Comparison of ENCODE assay signal across 9 mouse cellular contexts in the genomic region with DNA sequence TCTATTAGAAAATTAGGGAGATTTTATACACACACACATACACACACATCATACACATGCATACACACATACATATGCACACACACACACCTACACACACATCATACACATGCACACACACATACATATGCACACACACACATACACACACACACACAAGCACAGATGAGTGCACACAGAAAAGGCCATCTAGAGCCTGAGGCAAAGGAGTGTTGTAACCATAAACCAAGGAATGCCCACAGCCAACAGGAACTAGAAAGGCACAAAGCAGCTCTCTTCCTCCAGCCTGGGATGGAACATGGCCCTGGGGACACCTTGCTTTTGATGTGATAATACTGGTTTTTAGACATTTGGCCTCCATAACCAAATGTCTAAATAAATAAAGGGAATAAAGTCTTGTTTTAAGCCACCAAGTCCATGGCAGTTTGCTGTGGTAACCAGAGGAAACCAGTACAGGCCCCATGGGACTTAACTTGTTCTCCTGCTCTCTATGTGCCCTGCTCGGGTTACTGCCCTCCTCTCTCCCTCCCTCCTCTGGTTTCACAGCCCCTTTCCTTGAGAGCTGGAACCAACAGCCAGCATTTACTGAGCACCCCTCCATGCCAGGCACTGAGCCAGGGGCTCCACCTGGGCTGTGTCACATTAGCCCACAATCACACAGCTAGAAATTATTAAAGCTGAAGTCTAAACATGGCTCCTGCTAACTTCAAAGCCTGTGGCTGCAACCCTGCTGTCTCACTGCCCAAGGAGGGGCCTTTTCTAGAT. TPM values are rescaled to one million over a fixed set of nuclear protein-coding genes. Genes with fewer than 3 reads are reported as not detected.
DNase-seq lines count a peak whose midpoint lies in the region; ATAC-seq and TF ChIP-seq lines count a peak whose summit lies in the region.
"Had no signal": no experiment of that assay in that cellular context is flagged by ENCODE, and none has a peak within 500 bp of the region (broad histone marks: within the 10 kb centered on the region; RNA-seq: fewer than 3 reads in every experiment).

No protein-coding gene starts in this region.

- H3K27me3 ChIP-seq in forebrain, postnatal 0 days (ENCODE audit: insufficient read depth, low read length): no peaks in the 10 kb centered on the region
- H3K27me3 ChIP-seq in intestine, embryonic 16.5 days (replicated peaks; ENCODE audit: control insufficient read depth, insufficient read depth, low read length): no peaks in the 10 kb centered on the region
- H3K27me3 ChIP-seq: Patski had no signal

- no peaks in the 10 kb centered on the region for H3K4me1 ChIP-seq in forebrain, postnatal 0 days (ENCODE audit: insufficient read depth)
- peaks cover 22% of the 10 kb centered on the region for H3K4me1 ChIP-seq in intestine, embryonic 16.5 days (ENCODE audit: control insufficient read depth, insufficient read depth, low read length)

- no peak overlapping the region for H3K4me2 ChIP-seq in forebrain, postnatal 0 days (ENCODE audit: low read depth)
- no peak overlapping the region for H3K4me2 ChIP-seq in intestine, embryonic 16.5 days (ENCODE audit: low read depth, low read length)

- WGBS in forebrain, postnatal 0 days: 26% methylated on average over 1 of the region's 1 CpGs
- 32% methylated on average over 1 of the region's 1 CpGs for WGBS in intestine, embryonic 16.5 days

- no peak overlapping the region for H3K9ac ChIP-seq in forebrain, postnatal 0 days
- no peak overlapping the region for H3K9ac ChIP-seq in intestine, embryonic 16.5 days (ENCODE audit: low read depth, low read length)

- no peaks in the 10 kb centered on the region for H3K36me3 ChIP-seq in forebrain, postnatal 0 days (ENCODE audit: insufficient read depth)
- no peaks in the 10 kb centered on the region for H3K36me3 ChIP-seq in intestine, embryonic 16.5 days (ENCODE audit: control insufficient read depth, insufficient read depth, low read length)

- no peak for TF ChIP-seq CTCF in forebrain, postnatal 0 days (IDR thresholded peaks at IDR 0.05; ENCODE audit: low read depth)

- intact Hi-C loops in heart, postnatal 36 days (cut with DNase I): no loop called here

- no peak overlapping the region for H3K4me3 ChIP-seq in forebrain, postnatal 0 days (ENCODE audit: low read depth, low read length)
- no peak overlapping the region for H3K4me3 ChIP-seq in intestine, embryonic 16.5 days (ENCODE audit: low read length)

- peak; percentile 93 for DNase-seq in heart, adult 11 months
- no peak for DNase-seq in heart, postnatal 36 days
- peak; percentile 60 for DNase-seq in Muller cell, postnatal 12 days (ENCODE audit: inconsistent ontology term)
- peak; percentile 21 for DNase-seq in forebrain, postnatal 0 days
- DNase-seq in lung, postnatal 36 days: peak; percentile 56
- no peak for DNase-seq in layer of hippocampus, postnatal 14 days (ENCODE audit: low spot score in 2 of 2)
- no peak for DNase-seq in ovary, postnatal 36 days (ENCODE audit: low spot score)

- peak; percentile 20; the same call in 1 of the 2 replicates for ATAC-seq in forebrain, postnatal 0 days
- ATAC-seq in intestine, embryonic 16.5 days: peak; percentile 57; the same call in 1 of the 2 replicates
- ATAC-seq: Patski had no signal

- no peaks in the 10 kb centered on the region for H3K9me3 ChIP-seq in forebrain, postnatal 0 days (ENCODE audit: low read length)
- H3K9me3 ChIP-seq in intestine, embryonic 16.5 days (ENCODE audit: control insufficient read depth, low read length): no peaks in the 10 kb centered on the region

- H3K27ac ChIP-seq in forebrain, postnatal 0 days (ENCODE audit: low read depth, low read length): no peak overlapping the region
- peak overlapping the region; percentile 39; the same call in 1 of the 2 replicates for H3K27ac ChIP-seq in intestine, embryonic 16.5 days (ENCODE audit: low read length)

RNA-seq across cellular contexts. Expression of a gene that starts 46.3 kb away (rescaled TPM):
- total RNA-seq in heart, postnatal 36 days (2021): 100 to 1,000 TPM; 445 to 446 TPM
- 166 and 195 TPM in 2 replicates for total RNA-seq in forebrain, postnatal 0 days (2014; rRNA removed)
- polyA plus RNA-seq in forebrain, postnatal 0 days (2015; fragmentation: Nextera tagmentation; extraction: Ambion mirVana): 205 and 209 TPM in 2 replicates
- 161 and 168 TPM in 2 replicates for polyA plus RNA-seq in intestine, embryonic 16.5 days (2015; fragmentation: Nextera tagmentation; extraction: Ambion mirVana)
- total RNA-seq in layer of hippocampus, postnatal 14 days (2021): 100 to 1,000 TPM; 382 to 407 TPM

Comparison
In these comparisons a context has a peak if more than half of its experiments do, and no peak if none do; other contexts are left out.
1. DNase-seq: peak in heart, adult 11 months (single experiment), Muller cell, postnatal 12 days (single experiment), forebrain, postnatal 0 days (single experiment) and lung, postnatal 36 days (single experiment); none in heart, postnatal 36 days (0 of 2), layer of hippocampus, postnatal 14 days (0 of 2) and ovary, postnatal 36 days (single experiment).